Mouse (Mus musculus) small intestine, adult 2 months (tissue): ENCODE data around the gene Pkhd1. TPM values are rescaled to one million over a fixed set of nuclear protein-coding genes. Genes with fewer than 3 reads are reported as not detected.
"Not testable (repeated sequence)": the region's sequence is repeated elsewhere in the genome, so short reads cannot be mapped to it uniquely, and the experiment has no call there.

ENCODE experiments used
- H3K27ac ChIP-seq: fragments of 200-500 bp; 2 replicates; pipeline ENCODE4 v1.5.1; 2012; ENCODE audit warnings: low read depth, low read length, control low read depth, inconsistent platforms; ENCODE audit not compliant: insufficient read depth
- H3K27me3 ChIP-seq: fragments of 200-500 bp; 2 replicates; pipeline ENCODE4 v1.6.1; 2012; ENCODE audit warnings: mild to moderate bottlenecking, moderate library complexity, low read length, inconsistent platforms; ENCODE audit not compliant: control insufficient read depth, insufficient read depth
- H3K36me3 ChIP-seq: fragments of 200-500 bp; 2 replicates; pipeline ENCODE4 v1.6.1; 2012; ENCODE audit warnings: mild to moderate bottlenecking, low read length, control low read depth, inconsistent platforms; ENCODE audit not compliant: control insufficient read depth, insufficient read depth
- H3K4me1 ChIP-seq: fragments of 200-500 bp; 2 replicates; pipeline ENCODE4 v1.6.1; 2012; ENCODE audit warnings: low read length, inconsistent platforms, mixed read lengths; ENCODE audit not compliant: control insufficient read depth, insufficient read depth, insufficient read length
- H3K4me3 ChIP-seq: fragments of 200-500 bp; 2 replicates; pipeline ENCODE4 v1.5.1; 2012; ENCODE audit warnings: low read depth, mild to moderate bottlenecking, control low read depth, inconsistent platforms, low read length, moderate library complexity
- CTCF ChIP-seq: fragments of 200-500 bp; IDR thresholded peaks from 2 replicates; pipeline ENCODE4 v1.5.1; 2012; ENCODE audit warnings: low read depth, mild to moderate bottlenecking, control low read depth, inconsistent platforms, low read length, moderate library complexity, mixed read lengths; ENCODE audit not compliant: insufficient replicate concordance, insufficient read length; ENCODE audit errors: extremely low read depth
- POLR2A ChIP-seq: fragments of 200-500 bp; IDR thresholded peaks from 2 replicates; pipeline ENCODE4 v1.6.1; 2012; ENCODE audit warnings: low read depth, mild to moderate bottlenecking, control low read depth, inconsistent platforms, low read length, moderate library complexity
- WGBS: fragments of 180-500 bp; shearing (Covaris S2); methylation state at CpG from one replicate; pipeline ENCODE4 v1.1.7; 2018; 5-methylcytosine and 5-hydroxymethylcytosine counted together
- polyA plus RNA-seq: library from polyadenylated mRNA; depleted of rRNA; stranded (reverse); fragments of >200 nt; gene quantifications from 2 replicates; pipeline ENCODE4 v1.2.3, GENCODE M21; 2012

Pkhd1 gene
- polyA plus RNA-seq, 1 experiment, result 0.03 TPM

DNA sequence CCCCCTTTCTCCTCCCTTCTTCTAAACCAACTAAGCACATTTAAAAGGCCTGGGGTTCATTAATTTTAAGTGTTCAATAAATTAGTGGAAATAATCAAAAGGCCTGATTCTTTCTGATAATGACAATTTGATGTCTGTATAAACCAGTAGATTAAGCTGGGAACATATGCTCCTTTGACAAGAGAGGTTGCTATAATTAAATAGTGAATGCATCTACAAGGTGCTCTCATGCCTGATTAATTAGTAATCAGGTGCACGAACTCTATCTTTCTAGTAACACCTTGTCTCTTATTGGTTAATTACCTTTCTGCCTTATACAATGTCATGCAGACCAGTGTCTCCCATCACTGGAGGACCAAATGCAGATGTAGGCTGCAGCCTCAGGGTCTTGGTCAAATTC is 329.2 kb downstream of the Pkhd1 start:
- WGBS, result 72% methylated on average over 1 of the region's 1 CpGs
- no peaks in the 10 kb centered on the region for H3K36me3 ChIP-seq

DNA sequence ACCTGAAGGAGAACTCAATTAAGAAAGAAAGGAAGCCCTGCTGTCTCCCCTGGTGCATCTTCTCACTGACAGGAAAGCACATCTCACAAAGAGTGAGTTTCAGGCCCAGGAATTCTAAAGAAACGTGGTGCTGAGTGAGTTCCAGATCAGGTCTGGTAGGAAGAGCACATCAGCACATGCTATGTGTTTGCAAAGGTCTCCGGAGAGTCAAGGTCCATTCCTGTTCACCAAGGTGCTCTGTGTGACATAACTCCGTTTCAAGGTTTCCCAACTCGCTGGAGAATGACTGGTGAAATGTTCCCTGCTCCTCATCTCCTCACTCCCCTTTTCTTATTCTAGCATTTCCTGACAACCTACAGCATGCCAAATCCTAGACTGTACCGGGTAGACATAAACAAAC is 357.5 kb downstream of the Pkhd1 start:
- Histone ChIP-seq H3K27me3 (no peaks in the 10 kb centered on the region), H3K4me3 (no peak overlapping the region), H3K36me3 (no peaks in the 10 kb centered on the region), H3K4me1 (no peaks in the 10 kb centered on the region), H3K27ac (no peak overlapping the region)
- 57% methylated on average over 5 of the region's 5 CpGs for WGBS
- no peak for TF ChIP-seq CTCF
- no peak for TF ChIP-seq POLR2A

More for the DNA sequence above, 329.2 kb downstream of the Pkhd1 start:
- no peaks in the 10 kb centered on the region for H3K4me1 ChIP-seq
- no peaks in the 10 kb centered on the region for H3K27me3 ChIP-seq
- TF ChIP-seq POLR2A (no peak), CTCF (no peak)
- H3K27ac ChIP-seq, result no peak overlapping the region
- no peak overlapping the region for H3K4me3 ChIP-seq

DNA sequence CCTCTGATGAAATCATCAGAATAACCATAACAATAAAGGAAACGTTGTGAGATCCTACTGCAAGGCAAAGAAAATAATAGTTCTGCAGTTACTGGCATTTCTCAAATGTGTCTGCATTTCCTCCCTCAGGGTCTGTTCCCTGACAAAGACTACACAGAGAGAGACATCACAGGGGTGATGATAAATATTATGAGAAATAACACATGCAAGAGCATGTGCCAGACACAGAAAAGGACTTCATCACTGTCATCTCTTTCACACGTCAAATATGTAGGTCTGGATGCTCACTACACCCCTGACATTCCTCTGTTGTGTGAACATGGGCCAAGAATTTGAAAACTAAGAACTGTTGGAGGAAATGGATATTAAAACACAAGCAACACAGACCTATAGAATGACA is 369.7 kb downstream of the Pkhd1 start:
- WGBS, result 52% methylated on average over 2 of the region's 2 CpGs
- Histone ChIP-seq H3K4me1 (no peaks in the 10 kb centered on the region), H3K4me3 (no peak overlapping the region), H3K27ac (no peak overlapping the region), H3K27me3 (no peaks in the 10 kb centered on the region), H3K36me3 (no peaks in the 10 kb centered on the region)
- TF ChIP-seq POLR2A (no peak), CTCF (no peak)

DNA sequence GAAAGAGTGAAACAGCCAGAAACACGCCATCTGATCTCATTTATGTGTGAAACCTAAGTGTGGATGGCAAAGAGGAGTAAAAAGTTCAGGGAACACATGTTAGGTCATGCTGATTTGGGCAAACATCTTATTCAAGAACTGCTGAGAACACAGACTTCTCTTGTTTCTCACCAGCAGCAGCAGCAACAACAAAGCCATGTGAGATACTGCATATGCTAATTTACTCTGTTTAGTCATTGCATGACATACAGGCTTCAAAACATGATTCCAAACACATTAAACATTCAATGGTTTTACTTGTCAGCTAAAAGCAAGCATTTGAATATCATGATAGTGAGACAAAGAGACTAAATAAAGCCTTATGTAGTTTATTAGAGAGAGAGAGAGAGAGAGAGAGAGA is 401.2 kb downstream of the Pkhd1 start:
- H3K4me1 ChIP-seq, result no peaks in the 10 kb centered on the region
- TF ChIP-seq POLR2A, result no peak
- no peak for TF ChIP-seq CTCF
- no peaks in the 10 kb centered on the region for H3K36me3 ChIP-seq
- 67% methylated on average over 1 of the region's 1 CpGs for WGBS
- H3K27me3 ChIP-seq, result no peaks in the 10 kb centered on the region
- no peak overlapping the region for H3K27ac ChIP-seq
- no peak overlapping the region for H3K4me3 ChIP-seq

DNA sequence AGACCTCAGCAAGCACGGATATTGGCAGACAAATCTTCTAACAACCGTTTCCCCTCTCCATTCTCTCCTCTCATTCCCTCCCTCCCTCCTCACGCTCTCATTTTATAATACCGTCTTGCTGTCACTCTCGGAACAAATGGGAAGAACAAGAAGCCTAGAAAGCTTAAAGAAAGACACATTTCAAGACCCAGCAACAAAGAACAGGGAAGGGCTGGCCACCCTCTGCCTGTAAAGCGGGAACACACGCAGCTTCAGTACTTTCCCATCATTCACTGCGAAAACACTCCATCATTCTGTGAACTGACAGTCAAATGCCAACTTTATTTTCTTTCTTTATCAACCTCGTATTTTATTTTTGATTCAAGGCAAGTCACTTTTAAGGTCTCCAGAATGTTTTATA is 427.4 kb downstream of the Pkhd1 start:
- TF ChIP-seq POLR2A, result no peak
- no peak for TF ChIP-seq CTCF
- H3K4me1 ChIP-seq, result no peaks in the 10 kb centered on the region
- WGBS, result 54% methylated on average over 9 of the region's 9 CpGs
- H3K27ac ChIP-seq, result no peak overlapping the region
- H3K36me3 ChIP-seq, result no peaks in the 10 kb centered on the region
- H3K27me3 ChIP-seq, result no peaks in the 10 kb centered on the region
- H3K4me3 ChIP-seq, result no peak overlapping the region

DNA sequence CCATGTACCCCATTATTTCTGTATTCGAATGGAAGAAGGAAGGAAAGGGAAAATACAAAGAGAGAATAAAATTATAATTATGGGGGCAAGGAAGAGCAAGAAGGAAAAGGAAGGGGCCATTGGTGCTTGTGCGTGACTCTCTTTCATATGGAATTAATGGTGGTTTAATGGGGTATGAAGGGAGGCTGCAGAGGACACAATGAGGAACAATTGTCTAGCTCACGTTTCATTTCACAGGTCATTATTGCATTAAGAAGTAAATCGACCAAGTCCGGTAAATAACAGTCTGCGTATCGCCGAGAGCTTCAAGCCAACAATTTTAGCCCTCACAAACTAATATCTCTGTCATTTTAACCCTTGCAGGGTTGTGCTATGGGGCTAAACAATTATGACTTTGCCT is 437.7 kb downstream of the Pkhd1 start:
- TF ChIP-seq POLR2A, result no peak
- TF ChIP-seq CTCF, result no peak
- Histone ChIP-seq H3K4me3 (no peak overlapping the region), H3K4me1 (no peaks in the 10 kb centered on the region), H3K27ac (no peak overlapping the region), H3K36me3 (no peaks in the 10 kb centered on the region), H3K27me3 (no peaks in the 10 kb centered on the region)
- WGBS, result 84% methylated on average over 8 of the region's 8 CpGs

DNA sequence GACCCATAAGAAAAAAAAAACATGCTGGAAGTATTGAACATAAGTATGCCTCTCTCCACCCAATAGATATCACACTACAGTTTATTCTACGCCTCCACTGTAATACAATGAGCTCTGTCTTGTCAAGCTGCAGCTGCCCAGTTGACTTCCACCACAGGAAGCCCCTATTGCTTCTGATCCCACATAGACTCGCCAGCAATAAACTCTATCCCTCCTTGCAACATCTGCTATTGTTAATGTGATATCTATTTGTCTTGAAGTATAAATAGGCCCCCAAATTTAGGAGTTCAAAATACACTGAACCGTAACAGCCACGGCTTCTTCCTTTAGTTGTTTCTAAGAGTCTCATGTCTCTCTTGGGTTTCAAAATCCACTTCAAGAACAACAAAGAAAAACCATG is 446.7 kb downstream of the Pkhd1 start:
- WGBS, result 73% methylated on average over 4 of the region's 4 CpGs
- Histone ChIP-seq H3K27ac (no peak overlapping the region), H3K4me3 (no peak overlapping the region), H3K4me1 (no peaks in the 10 kb centered on the region), H3K27me3 (no peaks in the 10 kb centered on the region), H3K36me3 (no peaks in the 10 kb centered on the region)
- TF ChIP-seq POLR2A (no peak), CTCF (no peak)

DNA sequence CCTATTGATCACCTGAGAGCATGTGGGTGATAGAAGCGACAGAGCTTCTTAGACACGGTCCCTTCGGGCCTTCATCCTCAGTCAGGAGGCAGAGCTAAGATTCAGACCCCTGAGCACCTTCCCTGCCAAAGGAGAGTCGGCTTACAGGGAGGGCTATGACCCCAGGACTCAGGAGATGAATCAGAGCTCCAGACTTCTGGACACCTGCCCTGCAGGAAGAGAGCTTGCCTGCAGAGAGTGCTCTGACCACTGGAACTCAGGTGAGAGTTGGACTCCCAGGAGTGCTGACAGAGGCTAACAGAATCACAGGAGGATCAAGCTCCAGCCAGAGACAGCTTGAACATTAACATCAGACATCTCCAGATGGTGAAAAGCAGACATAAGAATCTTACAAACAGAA is 467.2 kb downstream of the Pkhd1 start:
- WGBS, result 72% methylated on average over 4 of the region's 4 CpGs
- not testable (repeated sequence) for H3K4me1 ChIP-seq, H3K4me3 ChIP-seq, H3K27me3 ChIP-seq, H3K36me3 ChIP-seq, H3K27ac ChIP-seq
